Mouse (Mus musculus) liver, embryonic 14.5 days (tissue): Measurements from ENCODE around the gene Atat1. TPM values are rescaled to one million over a fixed set of nuclear protein-coding genes. Genes with fewer than 3 reads are reported as not detected.

Experiments used
- ATAC-seq: fragments of 200-750 bp; cut with Nextera tagmentation; 2 replicates; pipeline ENCODE4 v1.8.0; 2017; ENCODE audit warnings: moderate number of reproducible peaks, mild to moderate bottlenecking, moderate library complexity; ENCODE audit not compliant: insufficient read depth
- DNase-seq, 3 experiments: peaks; one replicate each; pipeline ENCODE4 v3.0.0-alpha.2; 2012 to 2013; ENCODE audit warnings: low read depth in 3 of 3, low spot score in 3 of 3
- H3K27ac ChIP-seq: fragments of 300-500 bp; sonication (generic); 2 replicates; pipeline ENCODE4 v1.5.1; 2014; ENCODE audit warnings: moderate library complexity, mild to moderate bottlenecking, control low read depth, inconsistent platforms
- H3K27me3 ChIP-seq: fragments of 300-500 bp; sonication (generic); 2 replicates; pipeline ENCODE4 v1.6.1; 2014; ENCODE audit warnings: mild to moderate bottlenecking, low read length, moderate library complexity; ENCODE audit not compliant: control insufficient read depth, insufficient read depth
- H3K36me3 ChIP-seq: fragments of 300-500 bp; sonication (generic); replicated peaks from 2 replicates; pipeline ENCODE4 v1.6.1; 2014; ENCODE audit warnings: low read depth; ENCODE audit not compliant: control insufficient read depth, insufficient read depth
- H3K4me1 ChIP-seq, 2 experiments: fragments of 200-500 bp in 1 of 2; fragments of 300-500 bp in 1 of 2; sonication (generic) in 1 of 2; replicated peaks; 2 replicates each; pipeline ENCODE4 v1.6.1; 2012 to 2014; ENCODE audit warnings: antibody characterized with exemption in 1 of 2, inconsistent platforms in 1 of 2, low read length in 1 of 2; ENCODE audit not compliant: control insufficient read depth in 2 of 2, insufficient read depth in 2 of 2
- H3K4me2 ChIP-seq: fragments of 300-500 bp; sonication (generic); 2 replicates; pipeline ENCODE4 v1.6.1; 2014; ENCODE audit warnings: low read depth, mild to moderate bottlenecking, control low read depth, moderate library complexity
- H3K4me3 ChIP-seq, 2 experiments: fragments of 200-500 bp in 1 of 2; fragments of 300-500 bp in 1 of 2; sonication (generic) in 1 of 2; 2 replicates each; pipeline ENCODE4 v1.5.1; 2012 to 2014; ENCODE audit warnings: low read depth in 2 of 2, low read length in 2 of 2, mild to moderate bottlenecking in 2 of 2, control low read depth in 1 of 2, inconsistent platforms in 1 of 2, moderate library complexity in 1 of 2; ENCODE audit not compliant: insufficient read depth in 1 of 2
- H3K9ac ChIP-seq: fragments of 300-500 bp; sonication (generic); replicated peaks from 2 replicates; pipeline ENCODE4 v1.6.1; 2014; ENCODE audit warnings: mild to moderate bottlenecking, control low read depth, moderate library complexity
- H3K9me3 ChIP-seq: fragments of 300-500 bp; sonication (generic); 2 replicates; pipeline ENCODE4 v1.6.1; 2016; ENCODE audit warnings: low read length, mixed read lengths; ENCODE audit not compliant: control insufficient read depth
- CTCF ChIP-seq: IDR thresholded peaks from 2 replicates; pipeline ENCODE4 v1.5.1; 2016; ENCODE audit warnings: antibody characterized with exemption, low read depth, control low read depth
- EP300 ChIP-seq: IDR thresholded peaks from 2 replicates; pipeline ENCODE4 v1.6.1; 2016; ENCODE audit warnings: antibody characterized with exemption, low read depth
- WGBS: fragments of 180-500 bp; shearing (Covaris S2); extraction: QIAGEN DNeasy Blood & Tissue Kit; methylation state at CpG from one replicate; pipeline ENCODE4 v1.1.7; 2014; ENCODE audit not compliant: insufficient replicate concordance; 5-methylcytosine and 5-hydroxymethylcytosine counted together
- microRNA counts: library from miRNA; unstranded; fragments of <30 nt; microRNA quantifications from one replicate; lab custom pipeline; 2016
- microRNA-seq: library from miRNA; unstranded; fragments of <30 nt; microRNA quantifications from one replicate; pipeline ENCODE4, GENCODE M21; 2016
- polyA plus RNA-seq, 2 experiments: library from polyadenylated mRNA; depleted of rRNA in 1 of 2; stranded (reverse) in 1 of 2; unstranded in 1 of 2; fragments of >200 nt; fragmentation: Nextera tagmentation in 1 of 2; extraction: Ambion mirVana in 1 of 2; gene quantifications; 2 replicates each; pipeline versions ENCODE4 v1.2.1 to v1.2.3; 2012 to 2014

Atat1 gene
- polyA plus RNA-seq, 2 experiments, result 3.3 to 8.5 TPM

GRCm38 (mm10) chr17:35848112-35848511 lies 61.8 kb downstream of the Atat1 start:
- DNase-seq (no peak), ATAC-seq (no peak)
- H3K36me3 ChIP-seq, result peaks cover 83% of the 10 kb centered on the region
- H3K4me3 ChIP-seq, result no peak overlapping the region
- no peak overlapping the region for H3K9ac ChIP-seq
- no peak overlapping the region for H3K4me2 ChIP-seq
- H3K9me3 ChIP-seq, result no peaks in the 10 kb centered on the region
- H3K27me3 ChIP-seq, result no peaks in the 10 kb centered on the region
- H3K4me1 ChIP-seq, result peaks cover 10 to 13% of the 10 kb centered on the region in 2 experiments
- 63% methylated on average over 1 of the region's 1 CpGs for WGBS
- TF ChIP-seq CTCF, result peak; percentile 33
- TF ChIP-seq EP300, result no peak
- H3K27ac ChIP-seq, result no peak overlapping the region

MicroRNA genes within 50 kb of the gene (microRNA counts, 519-probe panel; counts per million panel counts)
- microRNA mmu-miR-1894-3p (lab: Ali Mortazavi, UCI) (69.9 counts per million), microRNA mmu-miR-1894-5p (lab: Ali Mortazavi, UCI) (69.9 counts per million)

Small RNA genes lying within 50 kb of the gene (microRNA-seq; reads per million reads assigned to microRNA genes)
- gene Gm28033 (1.7 reads per million), gene Mir1894 (not detected)

Other genes with a start within 250 kb of the Atat1 start
- gene Vars2, start 242.5 kb downstream of the Atat1 start, polyA plus RNA-seq (2012; rRNA removed), result 7.1 and 7.8 TPM in 2 replicates
- gene Vars2, start 242.5 kb downstream of the Atat1 start, polyA plus RNA-seq (2014; fragmentation: Nextera tagmentation; extraction: Ambion mirVana), result 4.0 and 5.8 TPM in 2 replicates
- 17.8 and 18.0 TPM in 2 replicates for gene Gtf2h4, start 236.3 kb downstream of the Atat1 start, polyA plus RNA-seq (2012; rRNA removed)
- gene Gtf2h4, start 236.3 kb downstream of the Atat1 start, polyA plus RNA-seq (2014; fragmentation: Nextera tagmentation; extraction: Ambion mirVana), result 23.1 and 26.8 TPM in 2 replicates
- 1.1 TPM in 2 replicates for gene Ddr1, start 205.5 kb downstream of the Atat1 start, polyA plus RNA-seq (2012; rRNA removed)
- 1.6 and 1.7 TPM in 2 replicates for gene Ddr1, start 205.5 kb downstream of the Atat1 start, polyA plus RNA-seq (2014; fragmentation: Nextera tagmentation; extraction: Ambion mirVana)
- gene Ier3, start 88.4 kb downstream of the Atat1 start, polyA plus RNA-seq (2012; rRNA removed), result 10.2 and 11.0 TPM in 2 replicates
- gene Ier3, start 88.4 kb downstream of the Atat1 start, polyA plus RNA-seq (2014; fragmentation: Nextera tagmentation; extraction: Ambion mirVana), result 11.6 and 13.2 TPM in 2 replicates
- 22.4 and 34.7 TPM in 2 replicates for gene Flot1, start 86.8 kb downstream of the Atat1 start, polyA plus RNA-seq (2012; rRNA removed)
- gene Flot1, start 86.8 kb downstream of the Atat1 start, polyA plus RNA-seq (2014; fragmentation: Nextera tagmentation; extraction: Ambion mirVana), result 27.8 and 29.2 TPM in 2 replicates
- gene Tubb5, start 71.8 kb downstream of the Atat1 start, polyA plus RNA-seq (2012; rRNA removed), result 460 and 467 TPM in 2 replicates
- gene Tubb5, start 71.8 kb downstream of the Atat1 start, polyA plus RNA-seq (2014; fragmentation: Nextera tagmentation; extraction: Ambion mirVana), result 330 and 363 TPM in 2 replicates
- gene Mdc1, start 68.6 kb downstream of the Atat1 start, polyA plus RNA-seq (2012; rRNA removed), result 9.2 and 10.0 TPM in 2 replicates
- 6.3 and 9.1 TPM in 2 replicates for gene Mdc1, start 68.6 kb downstream of the Atat1 start, polyA plus RNA-seq (2014; fragmentation: Nextera tagmentation; extraction: Ambion mirVana)
- gene Nrm, start 48.8 kb downstream of the Atat1 start, polyA plus RNA-seq (2012; rRNA removed), result 15.6 and 18.2 TPM in 2 replicates
- gene Nrm, start 48.8 kb downstream of the Atat1 start, polyA plus RNA-seq (2014; fragmentation: Nextera tagmentation; extraction: Ambion mirVana), result 20.1 and 22.4 TPM in 2 replicates
- 8.7 and 10.7 TPM in 2 replicates for gene Ppp1r18, start 44.5 kb downstream of the Atat1 start, polyA plus RNA-seq (2012; rRNA removed)
- gene Ppp1r18, start 44.5 kb downstream of the Atat1 start, polyA plus RNA-seq (2014; fragmentation: Nextera tagmentation; extraction: Ambion mirVana), result 8.2 and 8.7 TPM in 2 replicates
- 44.8 and 46.0 TPM in 2 replicates for gene Dhx16, start 30.3 kb downstream of the Atat1 start, polyA plus RNA-seq (2012; rRNA removed)
- 25.5 and 30.2 TPM in 2 replicates for gene Dhx16, start 30.3 kb downstream of the Atat1 start, polyA plus RNA-seq (2014; fragmentation: Nextera tagmentation; extraction: Ambion mirVana)
- 14.4 and 18.3 TPM in 2 replicates for gene 2310061I04Rik, start 12.6 kb downstream of the Atat1 start, polyA plus RNA-seq (2012; rRNA removed)
- 10.6 and 10.9 TPM in 2 replicates for gene 2310061I04Rik, start 12.6 kb downstream of the Atat1 start, polyA plus RNA-seq (2014; fragmentation: Nextera tagmentation; extraction: Ambion mirVana)
- 42.6 and 51.6 TPM in 2 replicates for gene Mrps18b, start 6.3 kb upstream of the Atat1 start, polyA plus RNA-seq (2012; rRNA removed)
- gene Mrps18b, start 6.3 kb upstream of the Atat1 start, polyA plus RNA-seq (2014; fragmentation: Nextera tagmentation; extraction: Ambion mirVana), result 73.8 and 74.1 TPM in 2 replicates
- gene Ppp1r10, start 6.4 kb upstream of the Atat1 start, polyA plus RNA-seq (2012; rRNA removed), result 12.3 and 15.6 TPM in 2 replicates
- 15.4 and 17.4 TPM in 2 replicates for gene Ppp1r10, start 6.4 kb upstream of the Atat1 start, polyA plus RNA-seq (2014; fragmentation: Nextera tagmentation; extraction: Ambion mirVana)
- gene Abcf1, start 59.7 kb upstream of the Atat1 start, polyA plus RNA-seq (2012; rRNA removed), result 35.7 and 49.0 TPM in 2 replicates
- gene Abcf1, start 59.7 kb upstream of the Atat1 start, polyA plus RNA-seq (2014; fragmentation: Nextera tagmentation; extraction: Ambion mirVana), result 39.0 and 49.1 TPM in 2 replicates
- gene Gnl1, start 69.8 kb upstream of the Atat1 start, polyA plus RNA-seq (2012; rRNA removed), result 3.9 and 5.2 TPM in 2 replicates
- 4.4 and 5.6 TPM in 2 replicates for gene Gnl1, start 69.8 kb upstream of the Atat1 start, polyA plus RNA-seq (2014; fragmentation: Nextera tagmentation; extraction: Ambion mirVana)
- 5.5 and 6.3 TPM in 2 replicates for gene Prr3, start 70.2 kb upstream of the Atat1 start, polyA plus RNA-seq (2012; rRNA removed)
- 3.5 and 4.5 TPM in 2 replicates for gene Prr3, start 70.2 kb upstream of the Atat1 start, polyA plus RNA-seq (2014; fragmentation: Nextera tagmentation; extraction: Ambion mirVana)
- 3.2 and 4.3 TPM in 2 replicates for gene H2-T24, start 110.5 kb upstream of the Atat1 start, polyA plus RNA-seq (2012; rRNA removed)
- gene H2-T24, start 110.5 kb upstream of the Atat1 start, polyA plus RNA-seq (2014; fragmentation: Nextera tagmentation; extraction: Ambion mirVana), result 3.7 and 4.0 TPM in 2 replicates
- gene H2-T23, start 122.8 kb upstream of the Atat1 start, polyA plus RNA-seq (2012; rRNA removed), result 24.3 and 29.1 TPM in 2 replicates
- 25.5 and 28.8 TPM in 2 replicates for gene H2-T23, start 122.8 kb upstream of the Atat1 start, polyA plus RNA-seq (2014; fragmentation: Nextera tagmentation; extraction: Ambion mirVana)
- gene H2-T22, start 132.7 kb upstream of the Atat1 start, polyA plus RNA-seq (2012; rRNA removed), result 6.8 and 7.9 TPM in 2 replicates
- 9.8 and 10.6 TPM in 2 replicates for gene H2-T22, start 132.7 kb upstream of the Atat1 start, polyA plus RNA-seq (2014; fragmentation: Nextera tagmentation; extraction: Ambion mirVana)
- not detected in 2 replicates for gene Gm6034, start 132.9 kb upstream of the Atat1 start, polyA plus RNA-seq (2012; rRNA removed)
- gene Gm6034, start 132.9 kb upstream of the Atat1 start, polyA plus RNA-seq (2014; fragmentation: Nextera tagmentation; extraction: Ambion mirVana), result not detected in 2 replicates
- gene Gm11127, start 148.3 kb upstream of the Atat1 start, polyA plus RNA-seq (2012; rRNA removed), result 0.03 TPM in 1 of 2 replicates, not detected in the other
- not detected in 2 replicates for gene Gm11127, start 148.3 kb upstream of the Atat1 start, polyA plus RNA-seq (2014; fragmentation: Nextera tagmentation; extraction: Ambion mirVana)
- not detected in 2 replicates for gene Gm19684, start 211.6 kb upstream of the Atat1 start, polyA plus RNA-seq (2012; rRNA removed)
- not detected in 2 replicates for gene Gm19684, start 211.6 kb upstream of the Atat1 start, polyA plus RNA-seq (2014; fragmentation: Nextera tagmentation; extraction: Ambion mirVana)
- gene Gm7030, start 219.3 kb upstream of the Atat1 start, polyA plus RNA-seq (2012; rRNA removed), result not detected in 2 replicates
- not detected in 2 replicates for gene Gm7030, start 219.3 kb upstream of the Atat1 start, polyA plus RNA-seq (2014; fragmentation: Nextera tagmentation; extraction: Ambion mirVana)